Mouse (Mus musculus): ENCODE data around the gene Ficd. TPM values are rescaled to one million over a fixed set of nuclear protein-coding genes. Genes with fewer than 3 reads are reported as not detected.

Ficd gene
- total RNA-seq, 2 experiments from 2014 or later, result 2.8 to 3.9 TPM

GRCm38 (mm10) chr5:113728691-113729090 lies 6.9 kb upstream of the Ficd start:
- no peak for ATAC-seq (ENCODE audit: poor library complexity, severe bottlenecking)

- ATAC-seq (ENCODE audit: poor library complexity, severe bottlenecking), result no peak
These were observed 4.9 kb upstream of the Ficd start for GRCm38 (mm10) chr5:113730641-113731121.

GRCm38 (mm10) chr5:113731174-113731573 lies 4.4 kb upstream of the Ficd start:
- no peak for ATAC-seq (ENCODE audit: poor library complexity, severe bottlenecking)

GRCm38 (mm10) chr5:113732182-113732581 lies 3.4 kb upstream of the Ficd start:
- ATAC-seq (ENCODE audit: poor library complexity, severe bottlenecking), result no peak

- ATAC-seq (ENCODE audit: poor library complexity, severe bottlenecking), result no peak
These were observed 1.2 kb upstream of the Ficd start for GRCm38 (mm10) chr5:113734376-113734775.

- ATAC-seq (ENCODE audit: poor library complexity, severe bottlenecking), result 0 out of 2 replicates have a peak, but pooled peaks have one; percentile 1
These were observed 619 bp upstream of the Ficd start for GRCm38 (mm10) chr5:113735023-113735344.

GRCm38 (mm10) chr5:113736113-113736502 lies 505 bp downstream of the Ficd start:
- ATAC-seq (ENCODE audit: poor library complexity, severe bottlenecking), result 0 out of 2 replicates have a peak, but pooled peaks have one; percentile 3

- no peak for ATAC-seq (ENCODE audit: poor library complexity, severe bottlenecking)
These were observed 1.0 kb downstream of the Ficd start for GRCm38 (mm10) chr5:113736522-113737164.

- ATAC-seq (ENCODE audit: poor library complexity, severe bottlenecking), result no peak
These were observed 2.1 kb downstream of the Ficd start for GRCm38 (mm10) chr5:113737607-113738237.

- ATAC-seq (ENCODE audit: poor library complexity, severe bottlenecking), result no peak
These were observed 12.0 kb downstream of the Ficd start for GRCm38 (mm10) chr5:113747629-113748028.

GRCm38 (mm10) chr5:113748556-113749331 lies 13.1 kb downstream of the Ficd start:
- no peak for ATAC-seq (ENCODE audit: poor library complexity, severe bottlenecking)

GRCm38 (mm10) chr5:113751521-113752157 lies 16.0 kb downstream of the Ficd start:
- no peak for ATAC-seq (ENCODE audit: poor library complexity, severe bottlenecking)

GRCm38 (mm10) chr5:113755347-113756030 lies 19.9 kb downstream of the Ficd start:
- no peak for ATAC-seq (ENCODE audit: poor library complexity, severe bottlenecking)

GRCm38 (mm10) chr5:113761585-113761984 lies 26.0 kb downstream of the Ficd start:
- ATAC-seq (ENCODE audit: poor library complexity, severe bottlenecking), result peak; percentile 60

- ATAC-seq (ENCODE audit: poor library complexity, severe bottlenecking), result no peak
These were observed 28.8 kb downstream of the Ficd start for GRCm38 (mm10) chr5:113764426-113764825.

GRCm38 (mm10) chr5:113765641-113766526 lies 30.3 kb downstream of the Ficd start:
- ATAC-seq (ENCODE audit: poor library complexity, severe bottlenecking), result peak; percentile 53

- ATAC-seq (ENCODE audit: poor library complexity, severe bottlenecking), result no peak
These were observed 33.2 kb downstream of the Ficd start for GRCm38 (mm10) chr5:113768806-113769205.

- ATAC-seq (ENCODE audit: poor library complexity, severe bottlenecking), result peak; percentile 64
These were observed 35.9 kb downstream of the Ficd start for GRCm38 (mm10) chr5:113771213-113772162.

All from megakaryocyte, adult 5-6 weeks (primary cell).